Comparison of ENCODE assay signal across 9 mouse cellular contexts in genomic region chr6:98048671-98049438, GRCm38 (mm10).
A peak's percentile ranks its signal among the peaks of the same experiment; 100 is the strongest.
DNase-seq lines count a peak whose midpoint lies in the region; ATAC-seq lines count a peak whose summit lies in the region.
"Had no signal": no experiment of that assay in that cellular context is flagged by ENCODE, and none has a peak within 500 bp of the region (broad histone marks: within the 10 kb centered on the region; RNA-seq: fewer than 3 reads in every experiment).

No protein-coding gene starts in this region.

- H3K4me3 ChIP-seq in lung, embryonic 16.5 days (ENCODE audit: low read length): no peak overlapping the region
- no peak overlapping the region for H3K4me3 ChIP-seq in kidney, embryonic 15.5 days (replicated peaks)

- no peaks in the 10 kb centered on the region for H3K9me3 ChIP-seq in lung, embryonic 16.5 days (ENCODE audit: control insufficient read depth, low read length)
- H3K9me3 ChIP-seq in kidney, embryonic 15.5 days (replicated peaks): no peaks in the 10 kb centered on the region

- peak; percentile 12 for DNase-seq in cerebellum, adult 9-10 months
- no peak for DNase-seq in cerebellum, adult 8-10 months
- DNase-seq in lung, postnatal 25 days (ENCODE audit: low spot score): no peak
- peak; percentile 39 to 42 for DNase-seq in layer of hippocampus, adult 8-10 months (ENCODE audit: low spot score in 2 of 2)
- DNase-seq in retina, postnatal 1 day: peak; percentile 86
- DNase-seq in heart, adult 9 months (ENCODE audit: low spot score in 2 of 2): no peak
- DNase-seq: thymus, postnatal 25 days had no signal

- no peak overlapping the region for H3K9ac ChIP-seq in lung, embryonic 16.5 days (ENCODE audit: low read length)
- no peak overlapping the region for H3K9ac ChIP-seq in kidney, embryonic 15.5 days

- H3K4me2 ChIP-seq in lung, embryonic 16.5 days (ENCODE audit: low read depth, low read length): no peak overlapping the region
- H3K4me2 ChIP-seq in kidney, embryonic 15.5 days: no peak overlapping the region

- H3K27me3 ChIP-seq in lung, embryonic 16.5 days (ENCODE audit: control insufficient read depth, insufficient read depth, low read depth, low read length): no peaks in the 10 kb centered on the region
- no peaks in the 10 kb centered on the region for H3K27me3 ChIP-seq in kidney, embryonic 15.5 days

- WGBS in lung, embryonic 16.5 days: 37% methylated on average over 14 of the region's 14 CpGs
- 48% methylated on average over 14 of the region's 14 CpGs for WGBS in kidney, embryonic 15.5 days

- no peak overlapping the region for H3K27ac ChIP-seq in lung, embryonic 16.5 days (ENCODE audit: low read length)
- H3K27ac ChIP-seq in kidney, embryonic 15.5 days: no peak overlapping the region

- H3K4me1 ChIP-seq in lung, embryonic 16.5 days (replicated peaks; ENCODE audit: control insufficient read depth, insufficient read depth, low read length): no peaks in the 10 kb centered on the region; the same call in 1 of the 2 replicates
- 0 out of 2 replicates have a peak, but pooled peaks cover 2% of the 10 kb centered on the region for H3K4me1 ChIP-seq in kidney, embryonic 15.5 days

- ATAC-seq in lung, embryonic 16.5 days (ENCODE audit: low read depth): peak; percentile 65; the same call in 1 of the 2 replicates
- no peak for ATAC-seq in kidney, embryonic 15.5 days (replicated peaks; ENCODE audit: low FRiP score)

- no peaks in the 10 kb centered on the region for H3K36me3 ChIP-seq in lung, embryonic 16.5 days (ENCODE audit: control insufficient read depth, insufficient read depth, low read length)
- H3K36me3 ChIP-seq in kidney, embryonic 15.5 days: no peaks in the 10 kb centered on the region

Comparison
In these comparisons a context has a peak if more than half of its experiments do, and no peak if none do; other contexts are left out.
1. DNase-seq: peak in cerebellum, adult 9-10 months (single experiment), layer of hippocampus, adult 8-10 months (2 of 2) and retina, postnatal 1 day (single experiment); none in cerebellum, adult 8-10 months (single experiment), lung, postnatal 25 days (single experiment) and heart, adult 9 months (0 of 2).